Mouse (Mus musculus) heart, embryonic 12.5 days (tissue): ENCODE results near the gene Olfr1016. TPM values are rescaled to one million over a fixed set of nuclear protein-coding genes. Genes with fewer than 3 reads are reported as not detected.

Experiments used
- polyA plus RNA-seq: library from polyadenylated mRNA; unstranded; fragments of >200 nt; fragmentation: Nextera tagmentation; extraction: Ambion mirVana; gene quantifications from 2 replicates; pipeline ENCODE4 v1.2.1, GENCODE M21; 2016

Olfr1016 gene
- polyA plus RNA-seq, 1 experiment from 2014 or later, result not detected

Other genes with a start within 250 kb of the Olfr1016 start
- not detected in 2 replicates for gene Olfr996, start 223.3 kb downstream of the Olfr1016 start, polyA plus RNA-seq
- not detected in 2 replicates for gene Olfr998, start 213.6 kb downstream of the Olfr1016 start, polyA plus RNA-seq
- gene Olfr1000, start 190.6 kb downstream of the Olfr1016 start, polyA plus RNA-seq, result not detected in 2 replicates
- gene Olfr1002, start 151.8 kb downstream of the Olfr1016 start, polyA plus RNA-seq, result not detected in 2 replicates
- not detected in 2 replicates for gene Olfr154, start 138.1 kb downstream of the Olfr1016 start, polyA plus RNA-seq
- gene Olfr1006, start 123.8 kb downstream of the Olfr1016 start, polyA plus RNA-seq, result not detected in 2 replicates
- gene Olfr1008, start 113.1 kb downstream of the Olfr1016 start, polyA plus RNA-seq, result not detected in 2 replicates
- not detected in 2 replicates for gene Olfr1009, start 87.1 kb downstream of the Olfr1016 start, polyA plus RNA-seq
- gene Olfr1012, start 39.8 kb downstream of the Olfr1016 start, polyA plus RNA-seq, result not detected in 2 replicates
- gene Olfr1013, start 35.4 kb downstream of the Olfr1016 start, polyA plus RNA-seq, result not detected in 2 replicates
- not detected in 2 replicates for gene Olfr1014, start 29.8 kb downstream of the Olfr1016 start, polyA plus RNA-seq
- not detected in 2 replicates for gene Olfr1015, start 20.5 kb downstream of the Olfr1016 start, polyA plus RNA-seq
- gene Olfr1018, start 15.9 kb upstream of the Olfr1016 start, polyA plus RNA-seq, result not detected in 2 replicates
- not detected in 2 replicates for gene Olfr1019, start 42.9 kb upstream of the Olfr1016 start, polyA plus RNA-seq
- not detected in 2 replicates for gene Olfr1020, start 44.5 kb upstream of the Olfr1016 start, polyA plus RNA-seq
- not detected in 2 replicates for gene Olfr1022, start 66.0 kb upstream of the Olfr1016 start, polyA plus RNA-seq
- not detected in 2 replicates for gene Olfr1023, start 83.1 kb upstream of the Olfr1016 start, polyA plus RNA-seq
- gene Olfr1024, start 102.5 kb upstream of the Olfr1016 start, polyA plus RNA-seq, result not detected in 2 replicates
- gene Olfr1025-ps1, start 112.6 kb upstream of the Olfr1016 start, polyA plus RNA-seq, result not detected in 2 replicates
- gene Olfr1026, start 119.0 kb upstream of the Olfr1016 start, polyA plus RNA-seq, result not detected in 2 replicates
- not detected in 2 replicates for gene Olfr1028, start 147.9 kb upstream of the Olfr1016 start, polyA plus RNA-seq
- gene Olfr1029, start 171.4 kb upstream of the Olfr1016 start, polyA plus RNA-seq, result not detected in 2 replicates
- not detected in 2 replicates for gene Olfr1030, start 176.7 kb upstream of the Olfr1016 start, polyA plus RNA-seq
- gene Olfr1031, start 187.8 kb upstream of the Olfr1016 start, polyA plus RNA-seq, result not detected in 2 replicates
- gene Olfr1032, start 203.0 kb upstream of the Olfr1016 start, polyA plus RNA-seq, result not detected in 2 replicates
- gene Olfr1033, start 218.1 kb upstream of the Olfr1016 start, polyA plus RNA-seq, result 1.3 and 1.4 TPM in 2 replicates
- gene Olfr1034, start 243.3 kb upstream of the Olfr1016 start, polyA plus RNA-seq, result not detected in 2 replicates